Mouse (Mus musculus): ENCODE measurements around the gene Surf4.

DNA sequence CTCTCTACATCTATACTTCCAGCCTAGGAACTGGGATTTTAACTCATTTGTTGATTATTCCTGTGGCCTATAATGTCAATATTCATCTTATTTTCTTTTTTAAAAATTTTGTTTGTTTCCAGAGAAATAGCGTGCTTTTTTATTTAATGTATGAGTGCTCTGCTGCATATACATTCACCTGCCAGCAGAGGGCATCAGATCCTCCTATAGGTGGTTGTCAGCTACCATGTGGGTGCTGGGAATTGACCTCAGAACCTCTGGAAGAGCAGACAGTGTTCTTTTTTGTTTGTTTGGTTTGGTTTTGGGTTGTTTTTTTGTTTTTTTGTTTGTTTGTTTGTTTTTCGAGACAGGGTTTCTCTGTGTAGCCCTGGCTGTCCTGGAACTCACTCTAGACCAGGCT lies 33.5 kb upstream of the Surf4 start:
- no peak for TF ChIP-seq CTCF (IDR thresholded peaks at IDR 0.05; ENCODE audit: borderline replicate concordance, insufficient read depth, low read depth, low read length)
- TF ChIP-seq POLR2A (IDR thresholded peaks at IDR 0.05; ENCODE audit: borderline replicate concordance, insufficient read depth, low read length) = no peak
